Mouse (Mus musculus) right cerebral cortex, adult 2 months (tissue): ENCODE results near the gene Cldn9.

Experiments used
- DNase-seq, 2 experiments: peaks; one replicate each; pipeline ENCODE4 v3.0.0; 2021 to 2022; ENCODE audit warnings: low spot score in 2 of 2

Cldn9 gene

DNA sequence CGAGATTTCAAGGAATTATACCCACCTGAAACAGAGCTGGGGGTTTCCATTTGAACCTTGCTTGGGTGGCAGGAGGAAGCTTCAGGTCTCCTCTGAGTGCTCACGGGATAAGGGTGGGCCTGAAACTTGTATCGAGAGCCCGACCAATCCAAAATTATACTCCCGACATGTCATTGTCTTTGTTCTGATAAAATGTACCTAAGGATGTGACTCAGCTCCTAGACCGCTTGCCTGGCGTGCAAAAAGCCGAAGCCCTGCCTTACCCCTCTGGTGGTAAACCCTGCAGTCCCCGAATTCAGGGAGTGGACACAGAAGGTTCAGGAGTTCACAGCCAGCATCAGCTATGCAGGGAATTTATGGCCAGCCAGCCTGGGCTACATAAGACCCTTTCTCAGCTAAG lies 3.5 kb downstream of the Cldn9 start:
- DNase-seq = no peak

DNA sequence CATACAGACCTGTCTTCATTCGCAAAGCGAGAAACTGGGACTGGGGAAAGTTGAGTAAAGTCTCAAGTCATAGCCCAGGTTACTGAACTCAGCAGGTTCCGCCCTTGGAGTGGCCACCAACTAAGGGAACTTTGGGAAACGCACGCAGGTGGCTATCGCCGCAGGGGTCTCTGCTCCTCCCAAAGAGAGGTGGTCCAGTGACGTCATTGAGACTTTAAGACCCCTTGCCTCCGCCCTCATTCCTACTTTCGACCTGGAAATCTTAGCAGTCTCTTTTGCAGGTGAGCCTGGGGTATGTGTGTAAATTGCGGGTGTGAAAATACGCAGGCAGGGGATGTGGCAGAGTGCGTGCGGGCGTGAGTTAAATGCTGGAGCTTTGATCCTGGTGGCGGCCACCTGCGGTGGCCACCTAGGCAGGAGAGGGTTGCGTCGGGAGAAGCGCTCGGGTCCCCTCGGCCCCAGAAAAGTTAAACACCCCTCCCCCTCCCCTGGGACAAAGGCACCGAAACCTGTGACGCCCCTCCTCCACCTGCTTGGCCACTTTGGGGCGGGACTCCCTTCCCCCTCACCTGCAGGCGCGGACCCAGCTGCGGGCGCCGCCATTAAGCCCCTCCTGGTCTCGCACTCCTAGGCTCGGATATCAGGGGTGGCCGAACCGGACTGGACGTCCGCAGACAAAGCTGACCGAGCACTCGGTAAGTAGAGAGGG lies 4.5 kb downstream of the Cldn9 start, which contains the start of gene Cldn6:
Gene Cldn6 (plus strand): TSS at position 123 of the 709 bp plus-strand sequence.
- no peak for DNase-seq

DNA sequence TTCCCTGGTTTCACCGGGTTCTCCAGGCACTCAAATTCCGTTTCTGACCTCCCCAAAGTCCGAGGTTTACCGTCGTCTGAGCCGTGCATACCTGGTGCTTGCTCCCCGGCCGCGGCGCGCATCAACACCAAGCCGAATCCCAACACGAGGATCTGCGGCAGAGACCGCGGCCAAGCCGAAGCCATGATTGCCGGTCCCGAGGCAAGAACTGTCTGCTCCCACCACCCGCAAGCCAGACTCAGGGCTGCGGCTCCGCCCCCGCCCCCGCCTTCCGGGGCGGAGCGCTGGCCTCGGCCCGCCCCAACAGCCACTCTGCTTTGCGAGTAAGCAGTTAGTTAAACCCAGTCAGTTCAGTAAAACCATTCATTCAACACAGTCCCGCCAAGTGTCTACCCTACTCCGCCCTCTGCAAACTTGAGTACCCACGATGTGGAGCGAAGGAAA lies 6.6 kb downstream of the Cldn9 start, which contains the start of gene Tnfrsf12a:
Gene Tnfrsf12a (minus strand): TSS at position 233 of the 444 bp plus-strand sequence.
- DNase-seq = peak; percentile 73 to 78

DNA sequence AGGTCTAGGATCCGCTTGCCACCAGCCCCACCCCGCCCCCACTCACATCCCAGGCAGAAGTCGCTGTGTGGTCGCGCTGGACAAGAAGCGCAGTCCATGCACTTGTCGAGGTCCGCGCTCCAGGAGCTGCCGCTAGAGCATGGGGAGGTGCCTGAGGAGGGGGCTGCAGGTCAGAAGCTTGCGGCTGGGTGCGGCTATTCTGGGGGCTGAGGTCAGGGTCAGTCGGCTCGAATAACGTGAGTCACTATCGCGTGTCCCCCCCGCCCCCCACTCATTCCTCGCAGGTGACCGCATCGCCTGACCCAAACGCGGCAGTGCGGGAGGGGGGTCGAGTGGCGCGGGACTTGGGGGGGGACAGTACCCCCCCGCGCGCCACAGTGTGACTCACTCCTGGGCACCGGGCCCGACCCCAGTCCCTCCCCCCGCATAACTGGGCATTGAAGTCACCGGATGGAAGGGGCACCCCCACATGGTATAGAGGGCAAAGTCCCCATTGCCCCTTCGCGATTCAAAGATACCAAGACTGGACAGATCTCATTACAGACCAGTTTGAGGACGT lies 7.3 kb downstream of the Cldn9 start:
- DNase-seq = no peak

DNA sequence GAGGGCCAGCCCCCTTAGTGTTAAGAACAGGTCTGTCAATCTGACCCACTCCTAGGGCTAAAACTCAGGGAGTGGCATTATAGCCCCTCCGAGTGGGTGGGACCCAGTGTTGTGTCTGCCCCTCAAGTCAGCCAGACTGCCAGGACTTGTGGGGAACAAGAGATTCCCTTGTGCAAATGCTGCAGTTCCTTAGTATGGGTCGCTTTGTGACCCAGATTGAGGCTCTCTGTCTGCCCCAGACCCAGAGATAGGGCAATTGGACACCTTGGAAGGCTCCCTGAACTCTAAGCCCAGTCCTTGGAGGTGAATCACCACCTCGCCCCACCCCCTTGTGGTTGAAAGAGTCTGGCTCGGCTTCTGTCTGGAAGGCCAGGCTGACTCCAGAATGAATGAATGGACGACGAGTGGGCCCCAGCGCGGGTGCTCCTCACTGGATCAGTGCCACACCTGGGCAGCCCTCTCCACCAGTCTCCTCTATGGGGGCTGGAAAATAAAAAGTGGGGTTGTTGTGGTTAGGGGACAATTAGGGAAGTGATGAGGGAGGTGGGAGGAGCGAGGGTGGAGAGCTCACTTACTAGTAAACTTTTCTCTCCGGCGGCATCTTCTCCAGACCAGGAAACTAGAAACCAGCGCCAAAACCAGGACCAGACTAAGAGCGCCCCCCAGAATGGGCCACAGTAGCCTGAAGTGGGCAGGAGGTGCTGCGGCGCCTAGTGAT lies 8.1 kb downstream of the Cldn9 start:
- no peak for DNase-seq

DNA sequence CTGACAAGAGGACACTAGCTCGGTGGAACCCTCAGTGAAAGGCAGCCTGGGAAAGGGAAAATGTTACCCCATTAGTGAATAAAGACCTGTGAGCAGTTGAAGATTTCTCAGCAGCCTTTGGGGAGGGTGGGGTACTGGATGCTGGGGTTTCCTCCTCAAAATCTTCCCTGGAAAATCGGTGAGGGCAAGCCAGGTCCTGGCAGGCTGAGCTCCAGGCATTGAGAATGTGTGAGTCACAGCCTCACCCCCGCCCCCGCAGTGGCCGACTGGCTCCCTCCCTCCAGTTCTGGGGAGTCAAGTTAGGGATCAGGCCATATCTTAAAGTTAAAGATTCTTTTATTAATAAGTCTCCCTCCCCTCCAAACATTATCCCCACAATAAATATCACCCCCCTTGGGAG lies 8.7 kb downstream of the Cldn9 start:
- DNase-seq = no peak

DNA sequence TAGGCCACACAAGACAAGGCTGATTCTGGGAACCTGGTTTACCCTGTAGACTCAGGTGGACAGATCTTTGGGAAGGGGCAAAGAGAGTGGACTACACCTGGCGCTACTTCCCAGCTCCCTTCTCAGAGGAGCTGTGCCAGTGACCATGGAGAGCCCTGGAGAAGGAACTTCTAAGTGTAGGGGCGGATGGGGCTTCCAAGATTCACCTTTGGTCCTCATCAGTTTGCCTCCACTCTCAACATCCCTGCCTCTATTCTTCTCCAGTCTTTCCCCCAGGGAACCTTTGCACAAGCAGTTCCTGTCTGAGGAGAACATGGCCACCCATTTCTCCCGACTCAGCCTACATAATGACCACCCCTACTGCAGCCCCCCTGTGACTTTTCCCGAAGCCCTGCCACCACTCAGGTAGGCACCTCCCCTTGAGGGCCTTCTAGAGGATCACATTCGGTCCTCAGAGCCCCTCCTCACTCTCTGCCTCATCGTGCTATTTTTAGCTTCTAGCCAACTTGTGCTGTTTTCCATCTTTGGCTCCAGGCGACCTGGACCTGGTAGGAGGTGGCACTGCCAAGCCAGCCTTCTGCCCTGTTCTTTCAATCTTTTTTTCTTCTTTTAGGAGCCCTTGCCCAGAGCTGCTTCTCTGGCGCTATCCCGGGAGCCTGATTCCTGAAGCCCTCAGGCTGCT lies 9.4 kb downstream of the Cldn9 start:
- peak in 1 of 2 experiments; percentile 23 for DNase-seq

DNA sequence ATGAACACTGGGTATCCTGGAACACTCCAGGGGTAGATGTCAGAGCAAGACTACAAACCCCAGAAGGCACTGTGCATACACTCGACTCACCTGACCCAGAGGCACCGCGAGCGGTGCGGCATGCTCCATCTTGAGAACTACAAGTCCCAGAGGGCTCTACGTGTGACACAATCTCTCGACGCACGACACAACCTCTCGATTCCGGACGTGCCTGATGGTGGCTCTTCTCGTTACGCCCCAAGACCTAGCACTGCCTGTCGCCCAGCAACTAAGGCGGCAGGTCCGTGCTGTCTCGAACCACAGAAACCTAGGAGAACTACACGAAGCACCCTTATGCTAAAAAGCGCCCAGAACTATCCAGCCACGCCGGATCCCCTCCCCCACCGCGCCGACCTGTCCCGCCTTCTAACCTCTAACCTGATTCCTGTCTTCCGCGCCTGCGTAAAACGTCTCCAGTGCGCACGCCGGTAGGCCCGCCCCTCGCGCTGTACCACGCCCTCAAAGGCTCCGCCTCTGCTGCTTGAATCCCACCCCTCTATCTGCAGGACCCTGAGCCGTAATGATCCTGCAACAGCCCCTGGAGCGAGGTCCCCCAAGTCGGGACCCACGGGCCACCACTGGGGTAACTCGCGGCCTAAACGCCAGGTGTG lies 10.3 kb downstream of the Cldn9 start, which contains the start of the genes Hcfc1r1 and Thoc6:
Gene Hcfc1r1 (plus strand): TSS at position 173 of the 650 bp plus-strand sequence.
Gene Thoc6 (minus strand): TSS at position 459 of the 650 bp plus-strand sequence.
- DNase-seq = peak; percentile 92 to 96

DNA sequence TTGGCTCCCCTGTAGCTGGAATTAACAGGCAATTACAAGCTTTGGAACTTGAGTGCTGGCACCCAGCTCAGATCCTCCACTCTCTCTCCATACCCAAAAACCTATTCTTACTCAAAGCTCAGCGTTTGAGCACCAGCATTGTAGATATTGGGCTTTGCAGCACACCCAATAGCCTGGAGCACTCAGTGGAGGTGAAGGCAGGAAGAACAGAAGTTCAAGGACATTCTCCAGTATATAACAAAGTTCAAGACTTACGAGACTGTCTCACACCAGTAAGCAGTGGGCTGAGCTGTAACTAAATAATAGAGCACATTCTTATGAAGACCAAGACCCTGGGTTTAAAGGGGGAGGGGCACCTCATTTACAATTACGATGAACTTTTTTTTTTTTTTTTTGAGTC lies 11.1 kb downstream of the Cldn9 start:
- DNase-seq = no peak

DNA sequence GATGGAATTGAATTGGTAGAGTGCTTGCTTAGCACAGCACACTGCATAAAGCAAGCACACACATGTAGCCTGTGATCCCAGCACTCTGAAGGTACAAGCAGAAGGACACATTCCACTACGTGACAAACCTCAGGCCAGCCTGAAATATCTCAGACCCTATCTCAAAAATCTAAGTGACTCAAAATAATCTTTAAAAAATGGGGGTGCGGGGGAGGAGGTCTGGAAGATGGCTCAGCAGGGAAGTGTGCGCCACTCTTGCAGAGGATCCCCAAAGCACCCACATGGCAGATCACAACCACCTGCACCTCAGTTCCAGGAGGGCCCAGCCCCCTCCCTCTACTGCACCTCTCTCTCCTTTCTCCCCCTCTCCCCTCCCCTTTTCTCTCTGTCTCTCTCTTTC lies 12.3 kb downstream of the Cldn9 start:
- DNase-seq = no peak

DNA sequence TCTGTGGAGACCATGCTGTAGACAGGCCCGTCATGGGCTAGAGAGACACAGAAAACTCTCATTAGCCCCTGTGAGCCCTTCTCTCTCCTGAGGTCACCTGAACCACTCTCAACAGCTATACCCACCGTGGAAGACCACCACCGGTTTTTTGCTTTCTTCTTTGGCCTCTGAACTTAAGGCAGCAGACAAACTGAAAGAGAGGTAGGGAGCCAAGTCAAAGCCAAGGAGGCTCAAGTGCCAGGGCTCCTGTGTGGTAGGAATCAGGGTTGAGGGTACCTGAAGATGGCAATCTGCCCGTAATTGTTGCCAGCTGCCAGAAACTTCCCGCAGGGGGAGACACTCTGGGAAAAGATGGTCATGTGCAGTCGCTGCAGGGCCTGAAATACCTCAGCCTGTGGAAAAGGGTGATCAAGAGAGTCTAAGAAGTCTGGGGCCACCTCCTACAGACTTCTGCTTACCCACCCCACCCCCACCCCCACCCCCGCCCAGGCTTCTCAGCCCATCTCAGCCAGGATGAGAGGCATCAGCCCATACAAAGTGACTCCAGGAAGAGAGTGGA lies 13.2 kb downstream of the Cldn9 start:
- no peak for DNase-seq

DNA sequence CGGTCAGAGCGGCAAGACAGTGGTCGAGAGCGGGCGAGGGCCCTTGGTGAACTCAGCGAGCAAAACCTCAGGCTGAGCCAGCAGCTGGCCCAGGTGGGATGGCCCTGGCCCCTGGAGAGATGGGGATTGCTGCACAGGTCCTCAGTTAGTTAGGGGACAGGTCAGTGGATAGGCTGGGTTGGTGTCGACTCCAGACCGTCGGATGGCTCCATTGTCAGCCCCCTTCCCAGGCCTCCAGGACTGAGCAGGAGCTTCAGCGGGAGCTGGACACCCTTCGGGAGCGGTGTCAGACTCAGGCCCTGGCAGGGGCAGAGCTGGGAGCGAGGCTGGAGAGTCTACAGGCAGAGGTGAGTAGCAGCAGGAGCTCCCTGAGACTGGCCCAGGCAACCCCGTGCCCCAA lies 18.3 kb downstream of the Cldn9 start:
- DNase-seq = no peak

DNA sequence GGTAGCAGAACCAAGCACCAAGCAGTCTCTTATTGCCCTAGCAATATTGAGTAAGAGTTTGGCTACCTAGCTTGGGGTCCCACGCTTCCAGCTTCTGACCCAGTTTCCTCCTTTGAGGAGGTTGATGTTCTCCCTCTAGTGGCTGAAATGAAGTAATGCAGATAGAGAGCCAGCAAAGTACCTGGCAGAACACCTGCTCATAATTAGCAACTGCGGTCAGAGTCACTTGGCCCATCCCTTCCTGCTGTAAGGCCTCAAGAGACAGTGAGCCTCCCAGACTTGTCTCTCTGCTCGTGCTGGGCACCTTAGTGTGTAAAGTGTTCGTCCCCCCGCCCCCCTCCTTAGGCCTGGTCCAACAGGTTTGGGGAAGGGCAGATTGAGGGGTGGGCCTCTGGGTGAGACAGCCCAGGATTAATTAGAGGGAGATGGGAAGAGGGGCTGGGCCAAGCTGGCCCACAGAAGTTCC lies 19.2 kb downstream of the Cldn9 start:
- no peak for DNase-seq

DNA sequence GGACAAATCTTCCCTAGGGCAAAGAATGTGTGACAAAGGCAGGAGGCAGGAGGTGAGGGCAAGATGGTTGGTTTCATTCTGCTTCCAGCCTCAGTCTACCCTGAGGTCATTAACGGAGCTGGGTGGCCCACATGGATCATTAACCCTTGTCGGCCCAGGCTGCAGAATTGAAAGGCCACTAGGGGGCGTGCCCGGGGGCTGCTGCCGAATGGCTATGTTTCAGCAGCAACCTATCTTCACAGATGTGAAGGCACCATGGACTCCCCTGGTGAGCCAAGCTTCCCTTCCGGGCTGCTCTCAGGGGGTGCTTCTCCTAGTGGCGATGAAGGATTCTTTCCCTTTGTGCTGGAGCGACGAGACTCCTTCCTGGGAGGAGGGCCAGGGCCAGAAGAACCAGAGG lies 22.3 kb downstream of the Cldn9 start:
- no peak for DNase-seq

DNA sequence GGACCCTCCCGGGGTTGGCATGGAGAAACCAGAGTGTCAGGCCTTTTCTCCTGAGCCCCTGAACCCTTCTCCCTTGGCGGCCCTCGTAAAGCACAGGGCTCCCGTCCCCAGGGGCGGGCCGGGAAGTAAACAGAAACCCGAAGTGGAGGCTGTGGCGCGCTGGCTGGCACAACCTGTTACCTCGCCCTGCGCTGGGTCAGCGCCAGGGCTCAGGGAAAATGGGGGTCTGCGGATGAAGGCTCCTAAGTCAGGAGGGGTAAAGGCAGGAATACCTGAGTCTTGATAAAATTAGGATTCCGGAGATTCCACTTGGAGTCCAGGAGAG lies 23.0 kb downstream of the Cldn9 start:
- no peak for DNase-seq

DNA sequence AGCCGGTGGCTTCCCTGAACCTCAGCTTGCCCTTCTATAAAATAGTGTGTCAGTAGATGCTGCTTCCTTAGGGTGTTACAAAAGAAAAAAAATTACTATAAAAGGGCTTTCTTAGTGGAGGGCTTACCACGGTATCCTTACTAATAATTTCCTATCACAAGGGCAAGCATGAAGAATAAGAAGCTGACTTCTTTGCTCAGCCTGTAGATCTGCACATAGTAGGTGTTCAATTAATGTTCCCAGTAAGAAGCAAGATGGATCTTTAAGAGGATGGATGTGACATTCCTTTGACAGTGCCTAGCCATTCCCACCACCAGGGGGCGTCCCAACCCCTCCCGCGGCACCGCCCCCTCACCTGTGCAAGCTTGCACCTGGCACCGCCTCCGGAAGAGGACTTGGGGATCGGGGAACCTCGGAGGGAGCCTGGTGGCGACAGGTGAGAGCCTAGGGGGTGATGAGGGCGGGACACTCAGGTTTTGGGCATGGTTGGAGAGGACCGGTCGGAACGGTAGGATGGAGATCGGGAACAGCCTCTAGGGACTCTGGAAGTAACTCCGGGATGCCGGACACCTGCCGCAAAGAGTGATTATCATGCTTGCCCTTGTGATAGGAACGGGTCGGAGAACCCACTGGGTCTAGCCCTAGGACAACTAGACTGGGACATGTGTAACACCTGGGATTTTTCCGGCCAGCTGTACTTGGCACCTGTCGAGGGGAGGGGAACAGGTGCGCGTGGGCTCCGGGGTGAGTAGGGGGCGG lies 23.5 kb downstream of the Cldn9 start, which contains the start of gene Bicdl2:
Gene Bicdl2 (plus strand): TSS at position 390 of the 759 bp plus-strand sequence.
- DNase-seq = no peak

DNA sequence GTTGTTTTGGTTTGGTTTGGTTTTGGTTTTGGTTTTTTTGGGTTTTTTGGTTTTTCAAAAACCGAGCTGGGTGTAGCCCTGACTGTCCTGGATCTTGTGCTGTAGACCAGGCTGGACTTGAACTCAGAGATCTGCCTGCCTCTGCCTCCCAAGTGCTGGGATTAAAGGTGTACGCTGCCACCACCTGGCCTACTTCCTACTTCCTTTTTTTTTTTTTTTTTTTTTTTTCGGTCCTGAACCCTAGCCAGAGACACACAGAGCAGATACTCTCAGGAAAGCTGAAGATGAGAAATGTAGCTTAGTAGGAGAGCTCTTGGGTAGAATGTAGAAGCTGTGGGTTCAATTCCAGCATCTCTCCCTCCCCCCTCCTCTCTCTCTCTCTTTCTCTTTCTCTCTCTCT lies 25.4 kb downstream of the Cldn9 start:
- no peak for DNase-seq

DNA sequence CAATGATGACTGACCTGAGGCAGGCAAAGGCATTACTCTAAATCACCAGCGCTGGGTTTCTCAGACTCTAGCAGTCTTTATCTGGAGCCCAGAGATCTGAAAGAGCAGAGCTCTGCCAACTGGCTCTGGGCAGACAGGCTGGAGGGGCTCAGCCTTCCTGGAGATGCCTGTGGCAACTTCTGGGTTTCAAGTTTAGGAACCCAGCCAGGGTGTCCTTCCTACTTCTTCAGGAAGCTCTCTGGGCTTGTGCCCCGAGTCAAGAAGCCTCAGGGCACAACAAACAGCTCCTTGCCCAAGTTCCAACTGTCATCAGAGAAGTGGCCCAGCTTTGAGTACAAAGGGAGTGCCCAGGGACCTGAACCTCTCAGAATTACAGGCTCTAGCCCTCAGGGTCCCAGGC lies 29.4 kb downstream of the Cldn9 start:
- no peak for DNase-seq

DNA sequence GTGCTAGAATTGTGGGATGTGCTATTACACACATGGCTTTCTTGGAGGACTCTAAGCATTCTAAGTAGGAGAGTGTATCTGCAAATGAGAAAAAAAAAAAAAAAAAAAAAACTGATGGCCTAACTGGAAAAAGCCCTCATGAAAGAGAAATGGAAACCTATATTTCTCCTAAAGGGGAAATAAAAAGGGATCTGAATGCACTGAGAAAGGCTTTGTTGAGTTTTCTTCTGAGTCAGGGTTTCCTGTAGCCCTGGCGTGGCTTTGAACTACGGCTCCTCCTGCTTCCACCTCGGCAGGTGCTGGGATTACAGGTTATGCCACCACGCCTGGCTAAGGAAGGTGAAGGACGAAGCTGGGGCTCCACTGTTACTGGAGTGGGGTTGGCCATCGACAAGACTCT lies 29.8 kb downstream of the Cldn9 start:
- no peak for DNase-seq

DNA sequence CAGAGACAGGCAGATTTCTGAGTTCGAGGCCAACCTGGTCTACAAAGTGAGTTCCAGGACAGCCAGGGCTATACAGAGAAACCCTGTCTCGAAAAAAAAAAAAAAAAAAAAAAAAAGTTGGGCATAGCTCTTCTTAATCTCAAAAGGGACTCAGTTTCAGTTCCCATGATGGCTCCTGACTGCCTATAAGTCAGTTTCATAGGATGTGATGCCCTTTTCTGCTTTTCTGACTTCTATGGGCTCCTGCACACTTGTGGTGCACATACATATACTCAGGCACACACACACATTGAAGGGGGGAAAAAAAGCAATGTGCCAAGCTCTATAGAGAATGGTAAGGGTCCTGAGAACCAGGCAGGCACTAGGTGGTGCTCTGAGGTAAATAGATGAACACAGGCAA lies 30.5 kb downstream of the Cldn9 start:
- no peak for DNase-seq
